Mouse (Mus musculus) thymus, adult 2 months (tissue): ENCODE results near the gene Barx2.

Experiments
- CTCF ChIP-seq: fragments of 200-500 bp; IDR thresholded peaks from 2 replicates; pipeline ENCODE4 v1.5.1; 2012; ENCODE audit warnings: mild to moderate bottlenecking, control low read depth, low read length, moderate library complexity, borderline replicate concordance; ENCODE audit not compliant: control insufficient read depth, poor library complexity, insufficient read depth; ENCODE audit errors: extremely low read depth
- POLR2A ChIP-seq: fragments of 200-500 bp; IDR thresholded peaks from 2 replicates; pipeline ENCODE4 v1.6.1; 2012; ENCODE audit warnings: mild to moderate bottlenecking, low read length, control low read depth, moderate library complexity; ENCODE audit not compliant: control insufficient read depth, poor library complexity, insufficient read depth; ENCODE audit errors: extremely low read depth

DNA sequence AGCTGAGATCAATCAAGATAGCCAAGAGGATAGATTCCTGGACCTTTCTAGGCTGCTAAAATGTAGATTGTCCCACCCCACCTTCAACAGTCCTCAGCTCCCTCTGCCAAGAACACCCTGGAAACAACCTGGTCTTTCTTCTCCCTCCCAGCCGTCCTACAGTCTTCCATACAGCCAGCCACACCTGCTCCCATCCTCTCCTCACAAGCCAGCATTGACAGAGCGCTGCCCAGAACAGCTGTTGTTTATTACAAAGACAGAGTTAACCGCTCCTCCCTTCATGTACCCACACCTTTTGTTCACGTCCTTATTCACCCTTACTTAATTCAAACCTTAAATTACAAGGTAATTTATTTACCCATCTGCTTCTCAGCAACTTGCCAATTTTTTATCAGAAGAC, 41.9 kb downstream of the Barx2 start:
- no peak for TF ChIP-seq POLR2A
- no peak for TF ChIP-seq CTCF
